Mouse (Mus musculus) right cerebral cortex, postnatal 25 days (tissue): ENCODE measurements around the gene Car9.

Experiments used
- DNase-seq: peaks from one replicate; pipeline ENCODE4 v3.0.0; 2022

The Car9 gene

DNA sequence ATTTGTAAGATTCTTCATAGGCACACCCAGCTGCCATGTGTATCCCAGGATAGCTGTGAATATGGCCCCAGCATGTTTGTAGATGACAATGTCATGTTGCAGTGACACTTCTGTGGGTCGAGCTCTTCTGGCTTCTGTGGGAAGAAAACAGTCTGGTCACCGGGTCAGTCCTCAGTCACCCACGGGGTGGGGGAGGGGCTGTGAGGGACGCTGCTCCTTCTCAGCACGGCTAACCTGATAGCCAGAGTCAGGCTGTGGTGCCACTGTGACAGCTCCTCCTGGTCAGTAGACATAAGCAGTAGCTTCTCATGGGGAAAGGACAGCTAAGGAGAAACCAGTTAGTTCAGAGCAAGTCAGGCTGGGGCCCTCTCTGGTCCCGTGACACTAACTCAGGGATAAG is 10.2 kb upstream of the Car9 start:
- DNase-seq, result no peak

- DNase-seq, result no peak
Observed at GRCm38 (mm10) chr4:43497405-43497804, 9.4 kb upstream of the Car9 start.

DNA sequence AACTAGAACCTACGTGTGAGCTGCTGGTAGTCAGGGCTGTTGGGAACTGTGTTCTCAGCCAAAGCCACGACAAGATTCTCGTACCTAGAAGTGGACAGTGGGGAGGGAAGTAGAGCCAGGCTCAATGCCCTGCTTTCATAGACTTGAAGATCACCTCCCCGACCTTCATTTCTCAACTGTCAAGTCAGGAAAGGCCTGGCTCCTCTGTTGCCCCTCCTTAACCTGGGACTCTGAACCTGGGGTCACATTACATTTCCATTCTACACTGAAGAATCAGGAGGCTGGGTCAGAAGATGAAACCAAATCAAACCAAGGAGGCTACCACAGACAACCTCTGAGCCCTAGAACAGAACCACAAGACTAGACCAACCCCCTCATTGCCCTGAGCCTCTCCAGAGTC is 8.8 kb upstream of the Car9 start:
- DNase-seq, result no peak

- no peak for DNase-seq
Observed at GRCm38 (mm10) chr4:43498983-43499382, 7.8 kb upstream of the Car9 start.

DNA sequence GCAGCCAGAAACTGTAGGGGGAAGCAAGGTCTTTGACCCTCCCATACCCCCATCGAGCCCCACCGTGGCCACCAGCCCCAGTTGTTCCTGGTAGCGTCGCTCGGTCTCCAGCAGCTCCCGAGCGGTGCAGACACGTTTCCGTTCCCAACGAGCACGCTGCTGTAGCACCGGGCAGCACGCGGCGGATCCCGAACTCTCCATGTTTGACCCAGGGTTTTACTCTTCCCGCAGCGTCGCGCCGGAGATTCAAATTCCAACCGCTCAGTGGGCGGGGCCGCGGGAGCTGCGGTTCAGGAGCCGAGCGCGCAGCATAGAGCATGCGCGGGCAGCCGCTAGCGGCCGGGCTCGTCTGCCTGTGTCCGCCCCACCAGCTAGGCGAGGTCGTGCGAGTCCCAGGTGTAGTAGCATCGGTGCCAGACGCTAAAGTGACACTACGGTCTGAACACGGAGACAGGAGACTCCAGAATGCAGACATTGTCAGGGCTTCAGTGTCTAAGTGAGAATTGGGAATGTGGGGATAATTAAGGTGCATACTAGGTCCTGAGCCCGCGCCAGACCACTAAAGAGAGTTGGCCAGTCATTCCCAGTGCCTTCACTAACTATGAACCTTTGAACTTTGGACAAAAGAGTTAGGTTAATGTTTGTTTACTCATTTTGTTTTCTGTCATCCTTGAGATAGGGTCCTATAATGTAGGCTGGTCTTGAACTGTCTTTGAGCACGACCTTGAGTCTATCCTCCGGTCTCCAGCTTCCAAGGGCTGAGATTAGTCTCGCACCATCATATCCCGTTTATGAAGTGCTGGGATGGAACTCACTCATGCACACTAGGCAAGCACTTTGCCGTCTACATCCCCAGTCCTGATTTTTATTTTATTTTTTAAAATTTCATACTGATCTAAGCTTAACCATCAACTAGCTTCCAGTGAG is 7.1 kb upstream of the Car9 start, which contains the start of gene Arhgef39:
Gene Arhgef39 (minus strand): TSS at position 289 of the 927 bp plus-strand sequence.
- peak; percentile 76 for DNase-seq

GRCm38 (mm10) chr4:43503041-43503440 is 3.7 kb upstream of the Car9 start:
- no peak for DNase-seq

- no peak for DNase-seq
Observed at GRCm38 (mm10) chr4:43503506-43503905, 3.3 kb upstream of the Car9 start.

- DNase-seq, result no peak
Observed at GRCm38 (mm10) chr4:43504269-43504668, 2.5 kb upstream of the Car9 start.

DNA sequence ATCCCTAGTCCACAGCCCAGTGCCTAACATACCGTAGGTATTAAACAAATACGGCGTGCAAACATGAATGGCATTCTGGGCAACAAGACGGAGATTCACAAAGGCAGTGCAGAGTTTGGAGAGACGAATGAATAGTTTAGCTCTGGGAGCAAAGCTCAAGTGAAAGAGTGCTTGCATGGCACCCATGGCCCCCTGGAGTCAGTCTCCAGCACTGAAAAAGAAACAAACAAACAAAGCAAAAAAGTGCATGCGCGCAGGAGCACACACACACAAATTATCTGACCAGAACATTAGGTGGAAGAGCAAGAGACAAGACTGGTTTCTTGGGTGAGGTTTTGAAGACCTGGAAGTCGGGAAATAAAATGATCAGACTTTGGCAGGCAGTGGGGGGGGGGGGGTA is 692 bp upstream of the Car9 start:
- DNase-seq, result no peak

- DNase-seq, result no peak
Observed at GRCm38 (mm10) chr4:43507938-43508665, 1.3 kb downstream of the Car9 start.

GRCm38 (mm10) chr4:43508666-43508997 is 1.9 kb downstream of the Car9 start:
- DNase-seq, result no peak

DNA sequence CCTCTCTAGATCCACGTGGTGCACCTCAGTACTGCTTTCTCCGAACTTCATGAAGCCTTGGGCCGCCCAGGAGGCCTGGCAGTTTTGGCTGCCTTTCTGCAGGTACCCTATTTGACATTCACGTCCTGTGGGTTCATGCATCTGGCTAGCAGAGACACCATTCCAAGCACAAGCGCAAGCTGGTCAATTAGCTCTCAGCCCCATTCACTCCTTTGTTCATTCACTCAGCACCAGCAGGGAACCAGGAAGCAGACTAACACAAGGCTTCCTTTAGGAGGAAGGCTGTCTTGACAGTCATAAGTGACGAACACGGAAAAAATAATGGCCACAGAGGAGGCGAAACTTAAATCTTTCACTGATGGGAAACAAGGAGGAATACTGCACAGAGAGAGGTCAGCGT is 2.3 kb downstream of the Car9 start:
- DNase-seq, result no peak

GRCm38 (mm10) chr4:43511675-43512454 is 5.1 kb downstream of the Car9 start:
- DNase-seq, result no peak

GRCm38 (mm10) chr4:43512653-43513052 is 5.9 kb downstream of the Car9 start:
- no peak for DNase-seq

DNA sequence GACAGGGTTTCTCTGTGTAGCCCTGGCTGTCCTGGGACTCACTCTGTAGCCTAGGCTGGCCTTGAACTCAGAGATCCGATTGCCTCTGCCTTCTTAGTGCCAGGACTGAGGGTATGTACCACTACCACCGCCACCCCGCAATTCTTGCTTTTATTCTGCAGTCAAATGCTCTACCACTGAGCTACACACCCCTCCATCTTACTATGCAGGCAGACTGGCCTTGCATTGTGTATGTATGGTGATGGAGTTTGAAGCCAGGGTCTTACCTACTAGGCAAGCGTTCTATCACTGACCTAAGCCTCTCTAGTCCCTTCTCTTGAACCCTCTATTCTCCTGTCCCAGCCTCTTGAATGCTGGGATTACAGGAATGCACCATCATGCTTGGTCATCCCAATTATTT is 6.5 kb downstream of the Car9 start:
- DNase-seq, result no peak

DNA sequence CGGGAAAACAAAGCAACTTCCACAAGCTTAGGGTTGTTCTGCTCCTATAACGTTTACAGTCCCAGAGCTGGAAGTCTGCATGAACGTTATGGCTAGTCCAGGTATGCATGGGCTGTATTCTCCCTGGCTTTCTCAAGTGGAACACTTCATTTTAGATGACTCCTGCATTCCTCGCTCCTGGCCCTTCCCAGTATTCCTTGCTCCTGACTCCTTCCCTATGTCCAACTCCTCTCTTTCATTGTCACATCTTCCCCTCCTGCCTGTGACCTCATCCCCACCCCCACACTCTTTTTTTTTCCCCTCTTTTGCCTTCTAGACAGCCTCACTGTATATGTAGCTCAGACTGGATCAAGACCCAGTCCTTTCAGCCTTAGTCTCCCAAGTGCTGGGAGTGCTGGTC is 7.0 kb downstream of the Car9 start:
- DNase-seq, result no peak

DNA sequence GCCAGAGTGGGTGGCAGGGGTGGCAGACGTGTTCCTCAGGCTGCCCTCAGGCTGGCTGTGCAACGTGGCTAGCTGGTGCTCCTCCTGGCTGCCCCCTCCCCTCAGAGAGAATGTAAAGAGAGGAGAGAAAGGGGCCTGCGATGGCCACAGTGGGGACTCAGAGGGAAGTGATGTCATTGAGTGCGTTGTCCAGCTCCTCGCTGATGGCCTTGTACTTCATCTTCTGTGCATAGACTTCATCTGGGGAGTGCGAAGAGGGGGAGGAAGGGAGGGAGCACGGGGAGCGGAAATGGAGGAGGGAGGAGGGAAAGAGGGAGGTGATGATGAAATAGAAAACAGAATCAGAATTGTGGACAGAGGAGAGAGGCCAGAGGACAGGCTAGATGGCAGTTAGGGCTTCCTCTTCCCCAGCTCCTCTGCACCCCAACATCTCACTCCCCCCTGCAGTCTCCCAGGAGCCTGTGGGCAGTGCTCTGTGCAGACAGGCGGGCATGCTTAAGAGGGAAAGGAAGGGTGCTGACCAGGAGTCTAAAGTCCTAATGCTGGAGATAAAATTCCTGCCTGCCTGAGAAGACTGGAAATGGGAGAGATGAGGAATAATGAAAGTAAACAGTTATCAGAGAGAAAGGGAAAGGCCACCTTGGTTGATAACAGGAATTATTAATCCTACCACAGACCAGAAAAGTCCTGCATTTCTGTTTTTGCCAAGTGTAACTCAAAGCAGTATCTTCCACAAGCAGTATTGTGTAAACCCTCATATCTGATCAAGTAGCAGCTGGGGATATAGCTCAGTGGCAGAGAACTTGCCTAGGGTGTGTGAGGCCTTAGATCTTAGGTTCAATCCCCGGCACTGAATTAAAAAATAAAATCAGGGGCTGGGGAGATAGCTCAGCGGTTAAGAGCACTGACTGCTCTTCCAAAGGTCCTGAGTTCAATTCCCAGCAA is 9.3 kb downstream of the Car9 start:
- no peak for DNase-seq

DNA sequence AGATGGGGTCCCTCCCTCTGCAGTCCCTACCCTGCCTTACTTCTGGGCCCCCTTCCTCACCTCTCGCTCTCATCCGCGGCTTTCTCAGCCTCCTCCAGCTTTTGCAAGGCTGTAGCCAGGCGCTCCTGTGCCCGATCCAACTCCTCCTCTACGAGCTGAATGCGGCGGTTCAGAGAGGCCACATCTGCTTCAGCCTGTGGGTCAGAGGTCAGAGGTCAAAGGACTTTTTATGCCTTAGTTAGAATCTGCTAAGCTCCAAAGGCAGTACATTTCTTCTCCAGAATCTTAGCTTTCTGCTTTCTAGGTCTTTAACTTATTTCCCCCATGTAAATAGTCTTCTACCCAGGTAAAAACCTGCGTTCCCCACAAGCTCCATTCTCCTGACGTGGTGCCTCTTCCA is 12.8 kb downstream of the Car9 start:
- no peak for DNase-seq

GRCm38 (mm10) chr4:43519956-43520355 is 13.2 kb downstream of the Car9 start:
- DNase-seq, result peak; percentile 83

- DNase-seq, result no peak
Observed at GRCm38 (mm10) chr4:43527880-43528279, 21.1 kb downstream of the Car9 start.

DNA sequence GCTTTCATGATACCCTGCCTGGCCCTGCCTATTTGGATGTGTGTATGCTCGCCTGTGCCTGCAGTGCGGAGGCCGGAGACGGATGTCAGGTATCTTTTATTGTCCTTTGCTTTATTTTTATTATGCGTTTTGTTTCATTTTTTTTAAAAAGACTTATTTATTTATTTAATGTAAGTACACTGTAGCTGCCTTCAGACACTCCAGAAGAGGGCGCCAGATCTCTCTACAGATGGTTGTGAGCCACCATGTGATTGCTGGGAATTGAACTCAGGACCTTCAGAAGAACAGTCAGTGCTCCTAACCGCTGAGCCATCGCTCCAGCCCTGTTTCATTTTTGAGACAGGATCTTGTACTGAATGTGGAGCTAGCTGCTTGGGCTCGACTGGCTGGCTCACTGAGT is 21.7 kb downstream of the Car9 start:
- no peak for DNase-seq

- DNase-seq, result no peak
Observed at GRCm38 (mm10) chr4:43530081-43530501, 23.3 kb downstream of the Car9 start.
